Mouse (Mus musculus) small intestine, adult 2 months (tissue): ENCODE data around the gene Amotl1.

ENCODE experiments used
- CTCF ChIP-seq: fragments of 200-500 bp; IDR thresholded peaks from 2 replicates; pipeline ENCODE4 v1.5.1; 2012; ENCODE audit warnings: low read depth, mild to moderate bottlenecking, control low read depth, inconsistent platforms, low read length, moderate library complexity, mixed read lengths; ENCODE audit not compliant: insufficient replicate concordance, insufficient read length; ENCODE audit errors: extremely low read depth
- POLR2A ChIP-seq: fragments of 200-500 bp; IDR thresholded peaks from 2 replicates; pipeline ENCODE4 v1.6.1; 2012; ENCODE audit warnings: low read depth, mild to moderate bottlenecking, control low read depth, inconsistent platforms, low read length, moderate library complexity

DNA sequence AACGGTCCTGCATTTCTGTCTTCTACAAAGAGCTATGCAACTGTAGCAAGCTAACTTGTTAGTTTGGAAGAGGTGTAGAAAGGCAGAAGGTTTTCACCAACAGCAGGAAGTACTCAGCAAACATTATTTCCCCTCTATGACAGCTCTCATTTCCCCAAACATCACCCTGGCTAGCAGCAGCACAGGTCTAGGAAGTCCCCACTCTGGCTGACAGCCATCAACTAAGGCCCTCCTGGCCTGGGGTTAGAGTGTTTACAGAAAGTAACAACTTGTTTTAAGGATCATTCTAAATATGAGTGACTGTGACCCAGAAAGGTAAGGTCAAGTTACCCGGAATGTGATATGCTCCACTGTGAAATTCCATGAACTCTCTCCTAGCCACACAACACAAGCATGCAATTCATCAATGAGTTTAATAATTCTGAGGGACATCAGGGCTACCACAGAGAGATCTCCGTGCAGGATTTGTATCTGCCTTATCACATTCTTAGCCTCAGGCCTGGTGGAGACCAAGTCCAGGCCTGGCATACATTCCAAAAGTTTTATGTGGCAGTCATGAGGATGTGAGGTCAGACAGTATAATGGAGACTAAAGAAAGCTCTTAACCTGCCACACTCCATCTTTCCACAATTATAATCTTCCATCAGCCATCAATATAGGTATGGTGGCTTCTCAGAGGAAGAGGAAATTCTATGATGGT lies 123.7 kb downstream of the Amotl1 start:
- TF ChIP-seq CTCF (no peak), POLR2A (no peak)
